Mouse (Mus musculus) urinary bladder, postnatal 4 days (tissue): ENCODE results near the gene Cacna1c.

Experiments used
- DNase-seq, 2 experiments: peaks; one replicate each; pipeline ENCODE4 v3.0.0; 2021 to 2022; ENCODE audit warnings: low spot score in 2 of 2

Gene Cacna1c

DNA sequence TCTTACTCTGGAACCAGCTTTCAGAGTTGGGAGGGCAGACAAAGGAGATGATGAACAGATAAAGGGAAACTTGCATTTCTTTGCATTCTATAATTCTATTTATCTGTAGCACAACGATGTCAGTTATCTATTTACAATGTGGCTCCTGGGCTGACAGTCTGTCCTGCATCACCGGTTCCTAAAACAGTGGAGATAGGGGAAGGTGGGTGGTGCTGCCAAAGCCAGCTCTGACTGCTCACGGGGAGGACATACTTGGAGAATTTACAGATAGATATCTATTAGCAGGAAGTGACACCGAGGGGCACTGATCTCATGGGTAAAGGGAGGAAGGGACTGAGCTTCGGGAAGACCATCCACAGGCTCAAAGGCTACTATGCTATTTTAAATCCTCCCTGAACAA, 443.2 kb downstream of the Cacna1c start:
- DNase-seq = no peak

DNA sequence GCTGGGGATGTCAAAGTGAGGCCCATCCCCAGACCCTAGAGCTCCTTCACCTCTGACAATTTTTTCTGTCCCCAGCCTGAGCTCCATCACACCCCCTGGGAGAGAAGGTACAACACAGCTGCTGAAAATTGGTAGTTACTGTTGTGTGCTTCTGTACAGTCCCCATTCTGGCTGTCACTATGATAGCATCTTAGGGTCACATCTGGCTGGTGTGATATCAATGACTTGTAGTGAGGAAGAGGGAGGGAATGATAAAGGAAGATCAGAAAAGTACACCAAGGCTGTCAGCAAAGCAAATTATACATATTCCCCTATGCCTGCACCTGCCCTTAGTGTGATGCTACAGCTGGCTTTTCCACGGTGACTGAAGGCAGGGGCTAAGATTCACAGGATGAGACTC, 446.9 kb downstream of the Cacna1c start:
- no peak for DNase-seq

DNA sequence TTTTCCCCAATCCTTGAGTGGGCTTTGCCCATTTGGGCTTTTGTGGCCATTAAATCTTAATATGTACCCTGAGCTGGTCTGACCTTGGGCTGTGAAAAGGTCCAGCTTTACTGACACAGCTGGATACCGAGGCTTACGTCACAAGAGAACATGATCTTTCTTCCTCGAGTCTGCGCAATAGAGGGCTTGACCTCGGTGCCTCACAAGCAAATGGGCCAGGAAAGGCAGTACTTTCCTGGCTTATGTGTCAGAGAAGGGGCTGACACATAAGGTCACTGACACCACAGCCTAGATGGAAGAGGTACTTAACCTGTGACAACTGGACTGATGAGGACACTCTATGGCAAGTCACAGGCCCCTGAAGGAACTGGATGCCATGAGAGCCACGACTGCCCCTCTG, 453.5 kb downstream of the Cacna1c start:
- no peak for DNase-seq

DNA sequence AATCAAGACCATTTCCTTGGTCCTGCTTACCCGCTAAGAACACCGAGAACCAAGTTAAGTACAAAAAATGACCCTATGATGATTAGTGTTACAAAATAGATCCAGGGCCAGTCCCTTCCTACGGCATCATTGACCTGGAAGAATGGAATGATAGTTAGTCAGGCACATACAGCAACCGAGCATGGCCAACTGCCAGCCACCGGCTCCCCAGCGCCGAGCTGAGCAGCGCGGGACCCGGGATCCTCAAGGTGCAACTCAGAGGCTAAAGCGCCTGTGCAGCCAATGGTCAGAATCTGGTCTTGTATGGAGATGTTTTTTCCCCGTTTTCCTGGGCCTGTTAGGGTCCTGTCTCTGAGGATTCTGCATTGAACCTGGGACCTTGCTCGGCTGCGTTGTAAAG, 454.4 kb downstream of the Cacna1c start:
- DNase-seq = no peak

DNA sequence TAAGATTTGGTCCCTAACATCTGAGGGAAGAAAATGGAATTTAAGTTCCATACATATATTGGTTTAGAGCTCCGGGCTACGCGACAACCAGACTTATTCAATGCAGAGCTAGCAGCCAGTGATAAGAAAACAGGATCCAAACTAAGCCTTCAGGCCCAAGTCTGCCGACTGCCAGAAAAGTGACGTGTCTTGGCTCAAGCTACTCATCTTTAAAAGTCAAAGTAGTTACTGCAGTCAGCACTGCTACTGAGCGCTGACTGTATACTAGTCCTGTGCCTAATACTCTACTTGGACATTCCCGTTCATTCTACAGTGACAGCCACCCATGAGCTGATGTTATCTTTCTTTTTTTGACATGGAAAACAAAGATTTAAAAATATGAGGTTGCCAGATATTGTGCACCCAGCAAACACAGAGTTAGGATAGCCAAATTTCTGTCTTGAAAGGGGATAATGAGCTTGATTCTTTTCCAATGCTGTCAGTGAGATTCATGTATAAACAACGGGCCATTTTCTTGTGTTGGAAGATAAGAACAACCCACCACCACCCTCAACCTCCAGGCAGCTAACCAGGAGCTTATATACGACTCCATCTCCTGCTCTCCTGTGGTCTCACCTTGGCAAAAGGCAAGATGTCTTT, 456.1 kb downstream of the Cacna1c start:
- no peak for DNase-seq

DNA sequence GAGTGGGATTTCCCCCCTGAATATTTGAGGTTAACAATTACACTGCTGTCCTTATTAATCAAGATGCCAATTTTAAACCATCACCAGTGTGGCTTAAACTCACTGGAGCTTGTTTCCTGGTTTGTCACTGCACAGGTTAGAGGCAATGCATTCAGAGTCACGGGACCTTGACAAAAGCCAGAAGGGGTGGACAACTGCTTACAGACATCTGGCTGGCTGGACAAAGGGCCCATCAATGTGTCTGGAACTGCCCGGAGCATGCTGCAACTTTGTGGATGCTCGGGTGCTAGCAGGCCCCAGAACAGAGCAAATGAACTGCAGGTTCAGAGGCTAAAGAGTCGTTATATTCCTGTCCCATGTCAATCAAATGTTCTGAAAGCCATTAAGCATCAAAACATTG, 456.9 kb downstream of the Cacna1c start:
- DNase-seq = no peak

DNA sequence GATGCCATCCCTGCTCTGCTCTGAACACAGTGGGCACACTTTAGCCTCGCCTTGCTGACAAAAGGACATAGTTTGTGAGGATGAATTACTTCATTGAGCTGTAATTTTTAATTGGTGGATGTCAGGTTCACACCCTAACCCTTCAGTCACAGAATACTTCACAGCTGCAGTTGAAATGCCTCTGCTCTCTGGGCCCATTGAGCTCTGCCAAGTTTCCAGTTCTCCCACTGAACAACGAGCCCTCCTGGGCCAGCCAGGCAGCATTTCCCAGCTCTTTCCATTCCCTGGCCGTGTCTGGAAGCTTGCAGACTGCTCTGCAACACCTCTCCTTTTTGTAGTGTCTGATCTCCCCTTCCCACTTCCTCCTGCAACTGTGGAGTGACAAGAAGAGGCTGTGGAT, 457.6 kb downstream of the Cacna1c start:
- DNase-seq = no peak

DNA sequence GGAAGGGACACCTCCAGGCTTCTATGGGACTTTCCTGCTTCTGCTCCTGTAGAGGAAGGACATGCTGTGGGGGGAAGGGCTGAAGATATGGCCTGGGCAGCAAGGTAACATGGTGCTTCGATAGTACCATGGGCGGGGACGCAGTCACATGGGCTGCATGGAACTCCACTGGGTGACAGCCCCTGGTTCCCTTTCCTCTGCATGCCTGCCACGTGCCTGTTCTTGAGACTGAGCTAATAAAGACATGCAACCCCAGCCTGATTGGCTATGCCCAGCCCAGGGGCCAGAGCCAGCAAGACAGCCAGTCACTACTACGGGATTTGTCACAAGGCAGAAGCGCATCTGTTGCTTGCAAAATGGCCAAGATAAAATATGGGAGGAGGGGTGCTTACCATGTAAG, 459.1 kb downstream of the Cacna1c start:
- DNase-seq = no peak

DNA sequence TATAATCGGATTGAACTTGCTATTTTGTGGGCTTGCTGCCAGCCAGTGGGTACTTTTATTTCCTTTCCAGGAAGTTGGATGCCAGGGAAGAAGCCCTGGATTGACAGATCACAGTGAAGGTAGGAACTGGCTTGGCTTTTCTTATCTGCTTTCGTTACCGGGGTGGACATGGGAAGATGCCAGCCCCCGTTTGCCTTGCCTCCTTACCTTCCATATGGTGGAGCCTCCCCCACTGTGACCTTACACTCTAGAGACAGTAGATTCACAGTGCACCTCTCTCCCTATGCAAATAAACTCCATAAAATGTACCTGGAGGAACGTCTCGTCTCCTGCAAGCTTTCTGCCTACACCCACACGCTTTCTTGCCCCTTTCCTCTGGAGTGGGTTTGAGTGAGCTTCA, 459.7 kb downstream of the Cacna1c start:
- DNase-seq = no peak

DNA sequence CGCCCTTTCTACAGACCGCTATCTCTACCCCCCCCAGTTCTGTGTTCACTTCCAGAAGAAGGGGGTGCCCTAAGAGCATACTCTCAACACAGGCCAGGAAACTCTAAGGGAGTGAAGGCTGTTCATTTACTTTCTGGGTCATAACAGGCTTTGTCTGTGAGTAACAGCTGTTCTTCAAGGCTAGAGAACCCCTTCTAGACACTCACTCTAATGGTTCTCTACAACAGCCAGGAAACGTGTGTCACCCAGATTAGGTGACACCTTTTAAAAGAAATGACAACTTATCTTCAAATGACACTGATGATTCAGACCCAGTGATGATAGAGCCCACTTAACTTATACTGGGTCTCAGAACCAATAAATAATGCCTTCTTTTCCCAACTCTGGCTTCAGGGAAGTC, 461.1 kb downstream of the Cacna1c start:
- DNase-seq = no peak

DNA sequence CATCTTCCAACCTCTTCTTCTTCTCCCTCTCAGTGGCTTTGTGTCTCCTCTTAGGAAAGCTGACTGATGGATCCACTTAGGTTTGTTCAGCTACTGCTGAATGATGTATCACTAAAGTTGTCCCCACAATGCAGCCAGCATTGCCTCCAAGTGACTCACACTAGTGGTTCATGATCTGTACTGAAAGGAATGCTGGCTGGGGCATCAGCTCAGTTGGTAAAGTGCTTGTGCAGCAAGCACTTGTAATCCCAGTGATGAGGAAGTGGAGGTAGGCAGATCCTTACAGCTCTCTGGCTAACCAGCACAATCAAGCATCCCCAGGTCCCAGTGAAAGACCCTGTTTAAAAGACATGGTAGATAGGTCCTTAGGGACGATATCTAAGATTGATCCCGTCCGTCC, 464.3 kb downstream of the Cacna1c start:
- DNase-seq = no peak

DNA sequence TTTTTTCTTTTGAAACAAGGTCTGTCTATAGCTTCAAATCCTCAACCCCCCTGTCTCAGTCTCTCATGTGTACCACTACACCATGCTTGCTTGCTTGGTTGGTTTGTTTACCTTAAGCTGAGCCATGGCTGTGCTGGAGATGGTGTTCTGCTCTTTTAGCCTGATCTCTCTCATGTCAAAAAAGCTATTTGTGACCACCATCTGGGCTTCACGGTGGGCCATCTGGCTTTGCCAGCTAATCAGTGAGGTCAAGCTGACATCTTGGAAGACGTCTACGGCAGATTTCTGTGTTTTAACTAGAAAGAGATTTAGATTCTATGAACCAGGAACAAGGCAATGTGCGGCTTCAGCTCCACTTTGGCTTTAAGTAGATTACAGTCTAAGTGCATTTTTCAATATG, 471.3 kb downstream of the Cacna1c start:
- no peak for DNase-seq

DNA sequence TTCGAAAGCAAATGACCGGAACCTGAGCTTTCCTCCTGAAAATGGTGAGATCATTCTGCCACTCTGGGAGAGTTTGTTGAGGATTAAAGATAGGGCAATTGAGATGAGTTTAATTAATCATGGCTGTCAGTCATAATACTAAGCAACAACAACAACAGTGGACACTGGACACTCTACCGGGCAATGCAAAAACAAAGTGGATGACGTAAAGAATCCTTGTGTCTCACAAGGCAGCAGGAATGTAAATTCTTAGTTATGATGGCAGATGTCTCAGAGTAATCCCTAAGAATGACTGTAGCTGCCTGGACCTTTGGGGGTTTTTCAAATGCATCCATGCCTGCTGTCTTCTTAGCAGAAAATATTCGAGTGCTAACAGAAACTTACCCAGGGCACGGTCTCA, 471.8 kb downstream of the Cacna1c start:
- no peak for DNase-seq

DNA sequence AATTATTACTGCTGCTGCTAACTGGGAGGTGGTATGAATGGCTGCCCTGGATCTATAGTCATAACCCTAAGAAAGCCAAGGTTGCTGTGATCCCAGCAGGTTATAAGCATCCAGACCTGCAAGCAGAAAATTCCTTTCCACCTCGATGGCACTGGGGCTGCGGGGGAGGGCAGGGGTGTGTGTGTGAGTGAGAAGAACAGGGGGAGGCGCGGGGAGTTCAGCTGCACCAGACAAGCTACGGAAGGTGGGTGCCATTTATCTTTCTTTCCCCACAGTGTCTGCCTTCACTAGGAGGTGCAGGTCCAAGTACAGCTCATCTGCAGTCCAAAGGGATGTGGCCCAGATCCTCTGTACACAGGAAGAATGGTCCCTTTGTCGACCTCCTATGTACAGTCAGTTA, 473.9 kb downstream of the Cacna1c start:
- DNase-seq = no peak

DNA sequence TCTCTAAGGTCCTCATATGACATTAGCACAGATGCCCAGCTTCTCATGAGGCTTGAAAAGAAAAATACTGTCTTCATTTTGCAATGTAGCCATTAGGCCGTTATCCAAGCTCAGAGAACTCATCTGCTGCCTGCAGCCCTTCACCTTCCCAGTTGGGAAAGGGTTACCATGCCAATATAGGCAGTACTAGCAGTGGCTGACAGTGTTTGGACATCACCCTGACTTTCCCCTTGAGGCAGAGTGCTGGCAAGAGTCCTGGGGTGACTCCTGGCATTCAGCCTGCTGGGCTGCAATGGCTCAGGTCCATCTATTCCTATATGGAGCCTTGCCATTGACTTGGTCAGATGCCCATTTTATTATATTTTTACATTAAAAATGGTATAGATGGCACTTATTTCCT, 476.7 kb downstream of the Cacna1c start:
- DNase-seq = no peak

DNA sequence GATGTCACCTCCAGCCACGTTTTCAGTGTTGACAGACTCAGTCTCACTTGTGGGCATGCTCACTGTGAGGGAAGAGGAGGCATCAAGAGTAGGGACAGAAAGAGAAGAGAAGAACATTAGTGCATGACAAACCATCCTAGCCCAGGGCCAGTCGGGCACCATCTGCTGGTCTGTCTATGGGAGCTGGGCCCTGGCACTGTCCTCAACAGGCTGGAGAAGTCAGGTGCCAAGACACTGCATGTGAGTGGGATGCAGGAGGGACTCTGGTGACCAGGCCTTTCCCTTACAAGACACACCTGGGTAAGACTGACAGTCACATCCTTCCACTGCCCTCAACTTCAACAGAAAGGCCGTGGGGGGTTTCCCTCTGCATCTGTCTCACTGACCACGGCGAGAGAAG, 482.9 kb downstream of the Cacna1c start:
- DNase-seq = no peak

DNA sequence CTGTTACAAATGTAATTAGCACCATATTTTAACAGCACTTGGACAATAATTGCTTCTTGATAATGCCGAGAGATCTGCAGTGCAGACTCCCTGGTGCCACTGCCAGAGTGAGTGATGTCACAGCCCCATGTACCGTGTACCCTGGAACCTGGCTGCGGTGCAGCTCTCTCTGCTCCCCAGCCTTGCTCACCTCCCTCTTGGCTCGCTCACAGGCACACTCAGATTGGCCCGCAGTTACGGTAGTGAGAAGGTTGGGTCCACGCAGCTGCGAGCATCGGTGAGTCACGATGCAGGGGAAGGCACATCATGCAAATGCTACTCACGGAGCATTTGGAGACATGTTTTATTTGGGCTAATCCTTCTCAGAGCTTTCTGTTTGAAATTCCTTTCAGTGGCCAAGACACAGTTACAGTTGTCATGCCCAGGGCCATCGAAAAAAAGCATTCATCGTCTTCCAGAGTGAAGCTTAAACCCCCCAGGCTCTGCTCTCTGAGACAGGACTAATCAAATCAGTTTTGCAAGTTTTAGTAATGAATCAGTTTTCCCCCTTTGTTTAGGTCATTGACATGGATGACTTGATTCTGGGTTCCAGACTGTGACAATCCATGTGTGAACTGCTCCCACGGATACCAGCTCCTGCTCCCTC, 484.4 kb downstream of the Cacna1c start:
- DNase-seq = no peak

DNA sequence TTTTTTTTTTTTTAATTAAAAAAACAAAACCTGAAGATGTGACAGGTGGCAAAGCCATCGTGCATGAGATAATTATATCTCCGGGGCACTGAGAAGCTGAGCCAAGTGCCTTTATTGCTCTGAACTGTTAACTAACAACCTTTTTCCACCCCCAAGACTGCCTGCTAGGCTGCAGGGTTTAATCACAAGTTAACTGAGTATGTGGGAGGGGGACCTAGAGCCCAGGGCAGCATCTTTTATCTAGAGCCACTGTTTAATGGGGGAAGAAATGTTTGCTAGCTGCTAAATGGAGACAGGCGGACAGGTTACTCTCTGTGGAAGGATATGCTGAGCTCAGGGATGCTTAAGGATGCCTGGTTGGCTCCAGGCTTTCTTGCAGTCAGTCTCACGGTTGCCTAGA, 489.2 kb downstream of the Cacna1c start:
- no peak for DNase-seq

DNA sequence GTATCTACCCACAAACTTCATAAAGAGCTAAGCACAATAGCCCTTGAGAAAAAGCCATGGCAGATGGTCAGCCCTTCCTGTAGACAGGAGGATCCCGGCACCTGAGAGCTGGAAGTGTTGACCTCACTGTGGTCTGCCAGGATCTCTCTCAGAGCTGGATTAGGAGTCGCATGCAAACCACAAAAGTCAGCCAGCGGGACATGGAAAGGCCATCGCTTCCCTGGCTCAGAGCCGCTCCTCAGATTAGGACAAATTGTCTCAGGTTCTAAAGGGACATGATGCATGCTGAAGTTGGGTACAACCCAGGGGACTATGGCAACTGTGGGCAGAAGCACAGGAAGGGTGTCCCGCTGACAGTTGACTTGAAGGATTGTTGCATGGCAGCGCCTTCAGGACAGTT, 490.4 kb downstream of the Cacna1c start:
- DNase-seq = no peak

DNA sequence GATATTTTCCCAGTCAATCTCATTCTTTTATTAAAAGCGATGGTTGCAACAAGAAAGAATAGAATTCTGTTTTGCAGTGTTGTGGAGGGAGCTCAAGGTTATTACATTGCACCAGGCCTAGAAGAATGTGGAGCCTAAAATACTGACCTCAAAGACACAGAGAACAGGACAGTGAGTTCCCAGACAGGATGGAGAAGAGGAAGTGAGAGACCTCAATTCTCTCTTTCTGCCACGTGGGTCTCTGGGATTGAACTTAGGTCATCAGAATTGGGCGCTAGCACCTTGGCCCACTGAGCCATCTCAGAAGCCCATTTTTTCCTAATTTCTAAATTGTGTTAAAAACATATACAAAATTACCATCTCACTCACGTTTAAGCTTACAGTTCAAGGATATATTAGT, 501.6 kb downstream of the Cacna1c start:
- no peak for DNase-seq

DNA sequence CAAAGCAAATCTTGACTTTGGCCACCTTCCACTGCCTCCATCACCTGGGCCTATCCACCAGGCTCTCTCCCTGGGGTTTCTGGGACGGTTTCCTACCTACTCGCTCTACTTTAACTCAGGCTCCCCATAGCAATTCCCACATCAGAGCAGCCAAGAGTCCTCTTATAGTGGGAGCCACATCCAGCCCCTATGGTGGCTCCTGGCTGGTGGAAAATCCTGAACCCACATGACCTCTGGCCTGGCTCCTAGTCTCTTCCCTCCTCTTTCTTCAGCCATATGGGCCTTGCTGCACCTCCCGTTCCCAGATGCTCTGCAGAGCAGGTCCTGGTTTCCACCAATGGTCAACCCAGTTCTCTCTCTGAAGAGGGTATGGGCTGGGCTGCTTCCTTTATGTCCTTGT, 506.8 kb downstream of the Cacna1c start:
- DNase-seq = no peak

DNA sequence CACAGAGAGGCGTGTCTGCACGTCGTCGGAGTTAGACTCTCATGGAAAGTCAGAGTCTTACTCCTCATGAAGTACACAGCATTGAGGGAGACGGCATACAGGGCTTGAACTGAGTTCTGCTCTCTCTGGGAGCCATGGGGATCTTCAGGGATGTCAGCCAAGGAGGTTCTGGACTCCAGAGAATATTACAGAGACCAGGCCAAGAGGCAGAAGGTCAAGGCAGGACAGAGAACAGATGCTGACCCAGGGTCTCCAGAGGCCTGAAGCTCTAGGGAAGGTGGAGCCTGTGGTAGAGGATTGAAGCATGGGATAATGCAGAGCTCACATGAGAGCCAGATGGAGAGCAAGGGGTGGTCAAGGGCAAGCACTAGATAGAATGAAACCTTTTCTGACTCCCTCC, 507.4 kb downstream of the Cacna1c start:
- DNase-seq = no peak

DNA sequence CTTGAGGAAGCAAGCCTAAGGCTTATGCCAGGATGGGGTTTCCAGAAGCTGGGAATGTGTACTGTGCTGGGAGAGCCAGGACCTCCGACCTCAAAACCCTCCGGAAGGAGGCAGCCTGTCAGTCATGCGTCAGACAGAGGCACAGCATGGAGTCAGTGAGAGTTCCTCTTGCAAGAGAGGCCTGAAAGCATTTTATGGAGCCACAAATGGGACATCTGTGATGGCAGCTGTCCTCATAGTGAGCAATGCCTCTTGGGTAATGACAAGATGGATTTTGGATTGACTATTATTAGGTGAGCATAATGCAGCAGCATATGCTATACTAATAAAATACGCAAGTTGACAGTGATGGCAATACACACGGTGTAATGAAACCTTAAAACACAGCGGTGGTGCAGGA, 515.4 kb downstream of the Cacna1c start:
- no peak for DNase-seq

DNA sequence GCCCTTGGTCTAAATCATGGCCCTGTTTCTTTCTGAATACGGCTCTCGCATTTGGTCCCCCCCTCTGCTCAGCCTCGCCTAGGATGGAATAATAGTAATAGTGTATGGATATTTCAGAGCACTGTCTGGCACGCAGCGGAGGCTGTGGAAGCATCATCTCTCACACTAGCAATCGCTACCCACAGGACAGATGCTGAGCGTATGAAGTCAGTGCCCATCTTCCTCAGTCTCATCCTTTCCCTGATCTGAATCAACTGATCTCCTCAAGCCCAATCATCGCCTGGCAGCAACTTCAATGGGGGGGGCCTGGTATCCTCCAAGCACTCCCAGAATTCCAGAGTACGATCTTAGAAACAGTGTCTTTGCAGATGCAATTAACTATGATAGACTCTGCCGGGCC, 518.2 kb downstream of the Cacna1c start:
- DNase-seq = no peak
